Mouse (Mus musculus): ENCODE data around the gene Kcnj16. TPM values are rescaled to one million over a fixed set of nuclear protein-coding genes. Genes with fewer than 3 reads are reported as not detected.

Gene Kcnj16
- polyA plus RNA-seq, 1 experiment from 2014 or later: not detected

DNA sequence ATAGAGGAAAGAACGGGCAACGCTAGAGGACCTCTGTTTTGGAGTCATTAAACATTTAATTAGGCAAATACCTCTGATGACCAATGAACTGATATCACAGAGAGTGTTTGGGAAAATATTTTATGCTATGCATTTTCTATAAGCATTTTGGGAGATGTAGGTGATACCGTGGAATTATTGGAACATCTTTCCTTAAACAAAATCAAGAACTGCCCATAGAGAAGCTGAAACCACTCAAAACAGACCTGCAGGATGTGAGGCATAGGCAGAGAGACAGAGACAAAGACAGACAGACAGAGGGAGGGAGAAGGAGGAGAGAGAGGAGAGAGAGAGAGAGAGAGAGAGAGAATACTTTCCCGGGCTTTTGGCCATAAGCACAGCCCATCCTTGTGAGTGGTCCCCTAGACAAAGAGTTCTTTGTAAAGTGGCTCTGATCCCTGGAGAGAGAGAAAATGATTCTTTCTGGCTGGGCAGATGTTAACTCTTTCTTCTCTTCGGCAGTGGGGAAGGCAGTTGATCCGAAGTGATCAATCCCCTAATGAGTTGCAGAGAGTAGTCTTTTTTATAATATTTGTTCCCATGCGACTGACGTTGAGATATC, 54.9 kb downstream of the Kcnj16 start:
- no peak overlapping the region for H3K27ac ChIP-seq (ENCODE audit: low read length)
- H3K27me3 ChIP-seq (ENCODE audit: control insufficient read depth, insufficient read depth, low read length): no peaks in the 10 kb centered on the region
- no peaks in the 10 kb centered on the region for H3K9me3 ChIP-seq (ENCODE audit: control insufficient read depth, low read depth, low read length)
- no peak overlapping the region for H3K9ac ChIP-seq (replicated peaks; ENCODE audit: low read depth, low read length)
- no peaks in the 10 kb centered on the region for H3K4me1 ChIP-seq (ENCODE audit: control insufficient read depth, insufficient read depth, low read length)
- ATAC-seq (ENCODE audit: insufficient number of reproducible peaks, insufficient read depth, low FRiP score, low read depth): no peak
- no peak overlapping the region for H3K4me2 ChIP-seq (replicated peaks; ENCODE audit: low read depth, low read length)
- H3K4me3 ChIP-seq (ENCODE audit: low read depth, low read length): no peak overlapping the region
- H3K36me3 ChIP-seq (ENCODE audit: control insufficient read depth, insufficient read depth, low read length): no peaks in the 10 kb centered on the region
- 76% methylated on average over 8 of the region's 8 CpGs for WGBS

DNA sequence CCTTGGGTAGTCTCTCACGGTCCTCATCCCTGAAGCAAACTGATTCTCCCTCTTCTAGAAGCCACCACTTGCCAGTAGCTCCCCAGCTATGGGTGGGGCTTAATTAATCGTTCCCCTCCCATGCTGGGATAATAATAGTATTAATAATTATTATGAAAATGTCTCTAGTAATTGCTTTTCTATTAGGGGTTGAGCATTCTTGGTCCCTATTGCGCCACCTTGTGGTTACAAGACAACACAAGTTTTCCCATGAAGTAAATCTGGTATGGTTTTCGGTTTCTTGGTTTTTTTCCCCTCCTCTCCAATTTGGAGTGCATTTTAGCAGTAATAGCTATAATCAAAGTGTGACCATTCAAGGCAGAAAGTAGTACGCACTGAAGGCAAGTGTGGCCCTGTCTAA, 74.3 kb downstream of the Kcnj16 start:
- Histone ChIP-seq H3K27ac (ENCODE audit: low read length) (no peak overlapping the region), H3K36me3 (ENCODE audit: control insufficient read depth, insufficient read depth, low read length) (no peaks in the 10 kb centered on the region), H3K4me3 (ENCODE audit: low read depth, low read length) (no peak overlapping the region), H3K4me1 (ENCODE audit: control insufficient read depth, insufficient read depth, low read length) (no peaks in the 10 kb centered on the region), H3K27me3 (ENCODE audit: control insufficient read depth, insufficient read depth, low read length) (no peaks in the 10 kb centered on the region), H3K4me2 (replicated peaks; ENCODE audit: low read depth, low read length) (no peak overlapping the region), H3K9me3 (ENCODE audit: control insufficient read depth, low read depth, low read length) (no peaks in the 10 kb centered on the region), H3K9ac (replicated peaks; ENCODE audit: low read depth, low read length) (no peak overlapping the region)
- WGBS: 46% methylated on average over 5 of the region's 5 CpGs
- ATAC-seq (ENCODE audit: insufficient number of reproducible peaks, insufficient read depth, low FRiP score, low read depth): no peak

DNA sequence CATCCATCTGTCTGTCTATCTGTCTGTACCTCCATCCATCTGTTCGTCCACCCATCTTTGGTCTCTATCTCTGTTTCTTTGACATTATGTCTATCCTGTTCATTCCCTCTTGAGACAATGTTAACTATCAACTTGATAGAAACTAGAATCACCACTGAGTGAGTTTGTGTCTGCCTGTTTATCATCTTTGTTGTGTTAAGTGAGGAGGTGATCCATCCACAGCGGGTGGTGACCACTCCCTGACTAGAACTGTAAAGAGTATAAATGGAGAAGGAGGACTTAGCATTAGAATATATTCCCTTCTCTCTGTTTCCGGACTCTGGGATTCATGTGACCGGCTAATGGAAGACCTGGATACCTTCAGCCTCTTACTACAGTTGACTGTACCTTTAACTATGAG, 75.5 kb downstream of the Kcnj16 start:
- no peaks in the 10 kb centered on the region for H3K4me1 ChIP-seq (ENCODE audit: control insufficient read depth, insufficient read depth, low read length)
- no peaks in the 10 kb centered on the region for H3K9me3 ChIP-seq (ENCODE audit: control insufficient read depth, low read depth, low read length)
- no peaks in the 10 kb centered on the region for H3K36me3 ChIP-seq (ENCODE audit: control insufficient read depth, insufficient read depth, low read length)
- no peak overlapping the region for H3K9ac ChIP-seq (replicated peaks; ENCODE audit: low read depth, low read length)
- 93% methylated on average over 4 of the region's 4 CpGs for WGBS
- H3K27me3 ChIP-seq (ENCODE audit: control insufficient read depth, insufficient read depth, low read length): no peaks in the 10 kb centered on the region
- no peak overlapping the region for H3K4me3 ChIP-seq (ENCODE audit: low read depth, low read length)
- no peak for ATAC-seq (ENCODE audit: insufficient number of reproducible peaks, insufficient read depth, low FRiP score, low read depth)
- no peak overlapping the region for H3K27ac ChIP-seq (ENCODE audit: low read length)
- H3K4me2 ChIP-seq (replicated peaks; ENCODE audit: low read depth, low read length): no peak overlapping the region

DNA sequence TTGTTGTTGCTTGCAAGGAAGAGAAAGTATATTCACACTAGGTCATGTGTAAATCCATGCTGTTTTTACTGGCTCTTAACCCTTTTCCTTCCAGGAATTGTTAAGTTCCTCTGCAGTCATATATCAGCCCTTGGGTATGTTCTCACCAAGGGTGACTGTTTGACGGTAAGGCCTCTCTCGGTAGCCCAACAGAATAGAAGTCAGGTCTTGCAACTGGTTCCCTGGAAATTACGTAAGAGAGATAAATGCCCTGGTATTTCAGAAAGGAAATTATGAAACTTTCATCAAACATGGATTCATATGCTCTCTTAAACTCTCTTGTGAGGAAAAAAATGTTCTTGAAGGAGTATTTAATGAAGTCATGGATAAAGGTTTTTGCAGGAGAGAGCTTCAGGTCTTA, 86.4 kb downstream of the Kcnj16 start:
- no peaks in the 10 kb centered on the region for H3K27me3 ChIP-seq (ENCODE audit: control insufficient read depth, insufficient read depth, low read length)
- ATAC-seq (ENCODE audit: insufficient number of reproducible peaks, insufficient read depth, low FRiP score, low read depth): no peak
- 86% methylated on average over 3 of the region's 3 CpGs for WGBS

DNA sequence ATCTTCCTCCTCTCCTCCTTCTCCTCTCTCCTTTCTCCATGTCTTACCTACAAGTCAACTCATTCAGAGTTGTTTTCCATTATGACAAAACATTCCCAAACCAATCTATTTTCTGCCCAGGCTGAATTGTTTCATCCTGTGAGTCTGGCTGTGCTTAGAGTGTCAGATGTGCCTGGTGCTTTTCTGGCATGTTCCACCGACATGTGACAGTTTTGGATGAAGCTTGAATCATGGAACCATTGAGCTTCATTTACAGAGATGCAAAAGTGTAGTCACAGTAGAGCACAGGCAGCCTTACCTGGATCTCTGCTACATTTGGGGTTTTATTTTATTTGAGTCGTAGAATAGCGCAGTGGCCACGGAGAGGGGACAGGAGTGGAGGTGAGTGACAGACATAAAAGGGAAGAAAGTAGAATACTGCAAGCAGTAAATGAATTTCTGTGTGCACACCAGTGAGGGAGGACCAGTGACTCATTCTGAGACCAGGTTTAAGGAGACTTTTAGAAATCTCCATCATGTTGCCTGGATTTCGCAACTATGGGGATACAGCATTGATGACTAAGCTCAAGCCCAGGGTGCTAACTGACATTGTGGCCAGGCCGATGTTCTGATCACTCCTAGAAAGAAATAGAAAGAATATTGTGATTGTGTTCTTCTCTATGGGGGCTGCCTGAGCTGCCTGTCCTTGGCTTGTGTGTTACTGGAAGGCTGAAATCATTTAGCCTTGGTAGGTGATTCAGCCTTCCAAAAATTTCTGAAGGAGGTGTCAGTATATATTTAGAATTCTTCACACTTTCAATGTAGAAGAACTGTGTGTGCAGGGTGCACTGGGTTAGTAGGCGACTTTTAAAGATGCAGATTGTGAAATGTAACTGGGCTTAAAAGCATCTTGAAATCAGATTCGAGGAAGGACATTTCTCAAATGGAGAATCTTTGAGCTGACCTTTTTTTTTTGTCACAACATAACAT, 87.3 kb downstream of the Kcnj16 start:
- no peaks in the 10 kb centered on the region for H3K27me3 ChIP-seq (ENCODE audit: control insufficient read depth, insufficient read depth, low read length)
- H3K9ac ChIP-seq (replicated peaks; ENCODE audit: low read depth, low read length): no peak overlapping the region
- no peaks in the 10 kb centered on the region for H3K9me3 ChIP-seq (ENCODE audit: control insufficient read depth, low read depth, low read length)
- no peak overlapping the region for H3K4me2 ChIP-seq (replicated peaks; ENCODE audit: low read depth, low read length)
- H3K4me1 ChIP-seq (ENCODE audit: control insufficient read depth, insufficient read depth, low read length): no peaks in the 10 kb centered on the region
- 90% methylated on average over 8 of the region's 8 CpGs for WGBS
- H3K4me3 ChIP-seq (ENCODE audit: low read depth, low read length): no peak overlapping the region
- no peak overlapping the region for H3K27ac ChIP-seq (ENCODE audit: low read length)
- H3K36me3 ChIP-seq (ENCODE audit: control insufficient read depth, insufficient read depth, low read length): no peaks in the 10 kb centered on the region
- ATAC-seq (ENCODE audit: insufficient number of reproducible peaks, insufficient read depth, low FRiP score, low read depth): no peak

More for the DNA sequence above, 86.4 kb downstream of the Kcnj16 start:
- no peak overlapping the region for H3K4me2 ChIP-seq (replicated peaks; ENCODE audit: low read depth, low read length)
- no peak overlapping the region for H3K27ac ChIP-seq (ENCODE audit: low read length)
- no peaks in the 10 kb centered on the region for H3K36me3 ChIP-seq (ENCODE audit: control insufficient read depth, insufficient read depth, low read length)
- H3K4me3 ChIP-seq (ENCODE audit: low read depth, low read length): no peak overlapping the region
- no peaks in the 10 kb centered on the region for H3K9me3 ChIP-seq (ENCODE audit: control insufficient read depth, low read depth, low read length)
- H3K4me1 ChIP-seq (ENCODE audit: control insufficient read depth, insufficient read depth, low read length): no peaks in the 10 kb centered on the region
- H3K9ac ChIP-seq (replicated peaks; ENCODE audit: low read depth, low read length): no peak overlapping the region

DNA sequence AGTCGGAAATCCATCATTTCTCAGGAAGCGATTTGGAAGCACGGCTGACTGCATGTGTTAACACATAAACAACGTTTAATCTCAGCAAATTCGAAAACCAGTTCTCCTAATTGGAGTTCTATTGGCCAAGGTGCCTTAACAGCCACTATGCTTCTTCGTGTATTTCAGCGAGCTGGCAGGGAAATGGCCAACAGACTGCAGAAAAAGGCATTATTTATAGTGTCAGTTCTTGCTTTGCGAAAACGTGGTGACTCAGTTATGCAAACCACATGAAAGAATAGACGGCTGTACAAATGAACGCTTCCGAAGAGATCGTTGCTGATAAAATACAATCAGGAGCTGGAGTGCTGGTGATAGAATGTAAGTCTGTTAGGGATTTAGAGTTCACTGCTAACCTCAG, 88.2 kb downstream of the Kcnj16 start:
- no peak for ATAC-seq (ENCODE audit: insufficient number of reproducible peaks, insufficient read depth, low FRiP score, low read depth)
- Histone ChIP-seq H3K9me3 (ENCODE audit: control insufficient read depth, low read depth, low read length) (no peaks in the 10 kb centered on the region), H3K4me2 (replicated peaks; ENCODE audit: low read depth, low read length) (no peak overlapping the region), H3K4me3 (ENCODE audit: low read depth, low read length) (no peak overlapping the region), H3K4me1 (ENCODE audit: control insufficient read depth, insufficient read depth, low read length) (no peaks in the 10 kb centered on the region), H3K27ac (ENCODE audit: low read length) (no peak overlapping the region), H3K9ac (replicated peaks; ENCODE audit: low read depth, low read length) (no peak overlapping the region), H3K27me3 (ENCODE audit: control insufficient read depth, insufficient read depth, low read length) (no peaks in the 10 kb centered on the region), H3K36me3 (ENCODE audit: control insufficient read depth, insufficient read depth, low read length) (no peaks in the 10 kb centered on the region)
- 59% methylated on average over 13 of the region's 13 CpGs for WGBS

DNA sequence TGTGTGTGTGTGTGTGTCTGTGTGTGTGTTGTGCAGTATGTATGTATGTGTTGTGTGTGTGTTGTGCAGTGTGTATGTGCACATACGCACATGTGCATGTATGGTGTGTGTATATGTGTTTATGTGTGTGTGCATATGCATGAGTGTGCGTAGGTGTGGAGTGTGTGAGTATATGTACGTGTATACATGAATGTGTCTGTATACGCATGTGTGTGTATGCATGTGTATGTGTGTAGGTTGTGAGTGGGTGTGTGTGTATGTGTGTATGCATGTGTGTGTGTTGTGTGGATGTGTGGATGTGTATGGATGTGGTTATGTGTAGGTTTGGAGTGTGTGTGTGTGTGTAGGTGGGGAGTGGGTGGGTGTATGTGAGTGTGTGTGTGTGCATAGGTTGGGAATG, 89.6 kb downstream of the Kcnj16 start:
- Histone ChIP-seq H3K4me2 (replicated peaks; ENCODE audit: low read depth, low read length) (no peak overlapping the region), H3K36me3 (ENCODE audit: control insufficient read depth, insufficient read depth, low read length) (no peaks in the 10 kb centered on the region), H3K27ac (ENCODE audit: low read length) (no peak overlapping the region), H3K9ac (replicated peaks; ENCODE audit: low read depth, low read length) (no peak overlapping the region), H3K27me3 (ENCODE audit: control insufficient read depth, insufficient read depth, low read length) (no peaks in the 10 kb centered on the region), H3K4me1 (ENCODE audit: control insufficient read depth, insufficient read depth, low read length) (no peaks in the 10 kb centered on the region), H3K9me3 (ENCODE audit: control insufficient read depth, low read depth, low read length) (no peaks in the 10 kb centered on the region), H3K4me3 (ENCODE audit: low read depth, low read length) (no peak overlapping the region)
- WGBS: 93% methylated on average over 4 of the region's 4 CpGs
- no peak for ATAC-seq (ENCODE audit: insufficient number of reproducible peaks, insufficient read depth, low FRiP score, low read depth)

DNA sequence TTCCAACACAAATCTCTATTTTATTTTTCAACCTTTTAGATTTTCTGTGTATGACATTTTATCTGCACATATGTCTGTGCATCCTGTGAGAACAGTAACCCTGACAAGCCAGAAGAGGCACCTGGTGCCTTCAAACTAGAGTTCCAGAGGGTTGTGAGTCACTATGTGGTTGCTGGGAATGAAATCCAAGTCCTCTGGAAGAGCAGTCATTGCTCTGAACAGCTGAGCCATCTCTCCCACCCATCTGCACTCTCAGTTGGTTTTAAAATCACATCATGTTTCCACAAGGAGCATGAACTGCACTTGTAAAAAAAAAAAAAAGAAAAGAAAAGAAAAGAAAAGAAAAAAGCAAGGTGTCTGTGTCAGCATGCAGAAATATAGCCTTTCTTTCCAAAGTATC, 91.6 kb downstream of the Kcnj16 start:
- no peak for ATAC-seq (ENCODE audit: insufficient number of reproducible peaks, insufficient read depth, low FRiP score, low read depth)
- Histone ChIP-seq H3K9me3 (ENCODE audit: control insufficient read depth, low read depth, low read length) (no peaks in the 10 kb centered on the region), H3K4me2 (replicated peaks; ENCODE audit: low read depth, low read length) (no peak overlapping the region)

More for the DNA sequence above, 91.6 kb downstream of the Kcnj16 start:
- Histone ChIP-seq H3K9ac (replicated peaks; ENCODE audit: low read depth, low read length) (no peak overlapping the region), H3K4me3 (ENCODE audit: low read depth, low read length) (no peak overlapping the region), H3K4me1 (ENCODE audit: control insufficient read depth, insufficient read depth, low read length) (no peaks in the 10 kb centered on the region), H3K27me3 (ENCODE audit: control insufficient read depth, insufficient read depth, low read length) (no peaks in the 10 kb centered on the region), H3K27ac (ENCODE audit: low read length) (no peak overlapping the region), H3K36me3 (ENCODE audit: control insufficient read depth, insufficient read depth, low read length) (no peaks in the 10 kb centered on the region)

All from stomach, embryonic 14.5 days (tissue).